Mouse (Mus musculus) cerebellum, postnatal 36 days (tissue): ENCODE measurements around the gene Shc4.

Experiments
- DNase-seq, 2 experiments: peaks; one replicate each; pipeline ENCODE4 v3.0.0; 2021 to 2022; ENCODE audit warnings: mixed read lengths in 2 of 2

Shc4 gene

DNA sequence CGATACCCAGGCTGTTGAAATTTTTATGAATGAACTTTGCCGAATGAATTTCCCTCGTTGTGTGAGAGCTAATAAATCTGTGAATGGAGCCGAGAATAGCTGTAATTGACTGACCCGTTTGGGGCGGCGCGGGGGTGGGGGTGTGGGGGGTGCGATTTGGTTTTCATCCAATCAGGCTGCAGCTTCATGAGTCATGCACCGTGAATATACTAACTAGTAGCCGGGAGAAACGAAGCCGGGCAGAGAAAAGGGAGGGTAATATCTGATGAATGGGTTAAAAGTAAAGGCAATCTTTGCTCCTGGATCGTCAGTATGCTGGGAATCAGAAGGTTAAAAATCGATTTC is at the start of gene Shc4:
TSS of gene Shc4 (minus strand) at position 63 of the 345 bp plus-strand sequence.
- peak; percentile 34 to 35 for DNase-seq

DNA sequence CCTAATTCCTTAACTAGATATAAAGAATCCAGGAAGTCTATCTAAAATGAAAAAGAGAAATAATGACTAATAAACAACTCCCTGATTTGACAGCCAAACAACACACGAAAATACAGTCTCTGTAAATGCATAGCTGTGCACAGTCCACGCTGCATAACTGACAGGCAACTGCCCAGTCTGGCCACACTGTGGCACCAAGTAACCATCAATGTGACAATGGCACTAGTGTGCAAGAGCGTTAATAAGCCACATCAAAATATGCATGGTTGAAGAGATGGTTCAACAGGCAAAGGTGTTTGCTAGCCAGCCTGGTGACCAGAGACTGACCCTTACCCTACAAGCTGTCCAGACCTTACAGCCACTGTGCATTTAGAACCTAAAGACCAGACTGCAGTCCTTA is 41.1 kb upstream of the Shc4 start:
- DNase-seq = no peak

DNA sequence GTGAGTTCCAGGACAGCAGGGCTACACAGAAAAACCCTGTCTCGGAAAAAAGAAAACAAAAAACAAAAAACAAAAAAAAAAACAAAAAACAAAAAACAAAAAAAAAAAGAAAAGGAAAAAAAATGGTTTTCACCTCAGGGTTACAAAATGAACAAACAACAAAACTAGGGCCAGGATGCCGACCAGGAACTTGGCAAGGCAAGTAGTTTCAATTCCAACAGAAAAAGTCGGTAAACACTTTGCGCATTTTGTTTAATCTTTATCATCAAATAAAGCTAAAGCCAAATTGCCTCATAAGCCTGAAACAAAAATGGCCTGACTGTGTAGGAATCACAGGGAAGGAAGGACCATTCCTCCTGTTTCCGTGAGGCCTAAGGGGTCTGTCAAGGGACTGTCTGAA is 40.6 kb upstream of the Shc4 start:
- DNase-seq = no peak

DNA sequence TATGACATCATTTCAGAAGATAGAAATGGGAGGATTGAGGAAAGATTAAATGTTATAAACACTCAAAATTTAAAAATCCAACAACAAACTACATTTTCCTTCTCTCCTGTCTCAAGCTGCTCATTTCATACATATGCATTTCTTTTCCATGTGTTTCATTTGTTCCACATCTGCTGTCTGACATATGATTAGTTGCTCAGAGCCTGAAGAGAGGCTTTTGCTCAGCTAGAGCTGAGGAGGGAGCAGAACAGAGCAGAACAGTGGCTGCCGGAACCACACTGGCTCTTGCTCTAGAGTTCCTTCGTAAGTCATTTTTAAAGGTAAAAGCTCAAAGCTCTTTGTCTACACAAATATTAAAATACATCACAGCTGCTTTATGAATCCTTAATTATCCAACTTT is 25.4 kb upstream of the Shc4 start:
- DNase-seq = no peak

DNA sequence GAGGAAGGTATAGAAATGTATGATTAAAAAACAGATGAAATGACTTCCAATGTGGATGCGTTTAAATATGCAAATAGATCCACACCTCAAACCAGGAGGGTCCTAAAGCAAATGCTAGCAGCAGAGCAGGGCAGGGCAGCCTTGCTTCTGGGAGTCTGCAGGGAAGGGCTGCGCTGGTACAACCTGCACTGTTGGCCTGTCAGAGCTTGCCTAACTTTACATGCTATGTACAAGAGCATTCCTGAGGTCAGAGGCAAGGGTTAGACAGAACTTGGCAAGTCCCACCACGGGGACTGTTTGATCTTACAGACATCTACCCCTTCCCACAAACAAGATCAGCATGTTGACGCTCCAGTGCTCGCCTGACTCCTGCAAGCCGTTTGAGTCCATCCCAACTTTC is 15.4 kb upstream of the Shc4 start:
- DNase-seq = no peak

DNA sequence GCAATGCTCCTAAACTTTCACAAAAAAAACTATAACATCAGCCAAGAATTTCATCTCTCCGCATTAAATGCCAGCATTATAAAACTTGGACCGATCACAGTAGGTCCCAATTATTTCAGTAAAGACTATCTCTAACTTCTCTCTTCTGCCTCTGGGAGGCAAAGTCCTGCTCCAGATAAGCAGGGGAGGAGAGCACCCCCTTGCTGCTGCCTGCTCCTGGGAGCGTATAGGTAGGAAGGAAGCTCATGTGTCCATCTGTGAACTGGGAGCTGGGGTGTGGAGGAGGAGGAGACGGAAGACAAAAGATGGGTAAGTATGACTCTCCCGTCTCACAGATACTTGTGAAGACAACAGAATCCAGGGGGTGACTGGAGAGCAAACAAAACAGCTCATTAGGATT is 14.8 kb upstream of the Shc4 start:
- no peak for DNase-seq

DNA sequence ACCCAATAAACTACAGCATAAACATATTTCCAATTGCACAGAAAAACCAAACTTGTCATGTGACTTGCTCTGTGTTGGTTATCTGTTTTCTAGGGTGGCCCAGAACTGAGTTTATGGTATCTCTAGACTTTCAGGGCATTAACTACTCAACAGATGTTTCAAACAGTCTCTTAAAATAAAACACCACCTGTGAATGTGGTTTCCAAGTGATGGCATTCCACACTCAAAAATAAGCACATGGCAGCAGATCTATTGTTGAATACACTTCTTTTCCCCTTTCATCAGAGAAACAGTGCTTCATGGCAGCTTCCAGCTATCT is 12.0 kb upstream of the Shc4 start:
- no peak for DNase-seq

DNA sequence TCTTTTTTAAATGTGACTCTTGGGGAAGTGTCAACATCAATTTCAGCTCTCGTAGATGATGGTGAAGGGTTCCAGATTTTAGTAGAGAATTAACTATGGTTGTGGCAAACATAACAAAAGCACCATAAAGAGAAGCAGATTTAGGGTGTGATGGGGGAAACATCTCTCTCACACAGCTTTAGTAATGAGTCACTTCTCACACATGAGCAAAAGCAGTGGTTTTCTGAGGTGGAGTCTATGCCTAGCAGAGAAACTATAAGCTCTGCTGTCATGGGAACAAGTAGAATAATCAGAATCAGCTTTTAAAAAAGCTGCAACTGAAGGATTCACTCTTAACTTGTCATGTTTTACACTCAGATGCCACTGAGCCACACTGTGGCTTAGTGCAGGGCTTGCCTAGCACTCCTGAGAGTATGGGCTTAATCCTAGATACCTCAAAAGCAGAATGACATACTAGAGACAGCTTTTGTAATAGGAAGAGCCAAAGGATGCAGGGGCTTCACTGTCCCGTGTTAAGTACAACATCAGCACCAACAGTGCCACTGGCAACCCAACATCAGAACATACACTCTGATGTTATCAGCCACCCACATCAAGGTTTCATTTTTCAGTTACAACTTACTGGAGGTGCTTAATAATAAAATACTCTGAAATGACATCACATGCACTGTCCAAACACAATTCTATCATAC is 11.5 kb upstream of the Shc4 start:
- no peak for DNase-seq

DNA sequence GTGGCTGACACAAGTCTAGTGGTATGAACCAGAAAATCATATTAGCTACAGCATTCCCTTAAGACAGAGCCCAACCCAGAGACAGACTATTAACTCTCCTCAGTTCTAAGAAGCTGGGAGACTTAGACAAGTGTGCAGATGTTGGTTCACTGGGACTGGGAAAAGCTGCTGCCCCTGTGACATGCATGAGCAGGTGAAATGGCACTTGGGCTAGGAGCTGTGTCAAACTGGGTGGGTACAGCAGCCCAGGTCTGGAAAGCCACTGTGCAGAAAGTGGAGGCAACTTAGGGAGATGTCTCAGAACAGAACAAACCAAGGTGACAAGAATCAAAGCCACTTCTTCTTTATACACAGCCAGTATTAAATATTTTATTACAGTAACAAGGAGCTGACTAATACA is 10.8 kb upstream of the Shc4 start:
- DNase-seq = no peak

DNA sequence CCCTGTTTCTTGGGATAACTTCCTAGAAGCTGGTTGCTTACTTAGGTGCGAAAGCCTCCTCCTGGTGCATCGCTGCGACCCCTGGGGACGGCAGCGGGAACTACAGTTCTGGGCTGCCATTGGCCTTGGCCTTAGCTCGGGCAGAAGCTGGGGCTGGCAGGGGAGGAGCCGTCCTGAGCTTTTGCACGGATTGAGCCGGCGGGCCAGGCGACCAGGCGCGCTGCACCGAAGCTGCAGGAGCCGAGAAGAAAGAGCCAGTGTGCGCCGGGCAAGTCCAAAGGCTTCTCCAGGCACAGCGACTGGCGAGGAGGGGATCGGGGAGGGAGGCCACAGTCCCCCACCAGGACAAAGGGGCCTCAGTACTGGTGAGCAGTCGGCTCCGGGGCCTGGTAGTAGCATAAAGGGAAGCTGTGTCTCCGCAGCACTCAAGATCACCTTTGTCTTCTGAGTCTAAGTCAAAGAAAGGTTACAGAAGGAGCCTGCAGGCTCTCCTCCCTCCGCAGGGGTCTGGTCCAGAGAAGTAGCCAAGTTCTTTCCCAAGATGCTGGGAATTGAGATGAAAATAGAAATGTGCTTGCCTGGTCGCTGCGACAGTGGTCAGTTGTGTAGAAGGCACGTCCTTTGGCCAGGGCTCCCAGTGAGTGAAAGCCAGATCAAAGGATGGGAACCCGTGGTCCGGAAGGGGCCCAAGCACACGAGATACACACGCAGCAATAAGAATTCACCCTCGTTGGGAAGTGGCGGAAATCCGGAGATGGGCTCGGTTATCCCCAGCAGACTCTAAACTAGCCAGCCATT is 8.0 kb upstream of the Shc4 start:
- DNase-seq = peak; percentile 97 to 98

DNA sequence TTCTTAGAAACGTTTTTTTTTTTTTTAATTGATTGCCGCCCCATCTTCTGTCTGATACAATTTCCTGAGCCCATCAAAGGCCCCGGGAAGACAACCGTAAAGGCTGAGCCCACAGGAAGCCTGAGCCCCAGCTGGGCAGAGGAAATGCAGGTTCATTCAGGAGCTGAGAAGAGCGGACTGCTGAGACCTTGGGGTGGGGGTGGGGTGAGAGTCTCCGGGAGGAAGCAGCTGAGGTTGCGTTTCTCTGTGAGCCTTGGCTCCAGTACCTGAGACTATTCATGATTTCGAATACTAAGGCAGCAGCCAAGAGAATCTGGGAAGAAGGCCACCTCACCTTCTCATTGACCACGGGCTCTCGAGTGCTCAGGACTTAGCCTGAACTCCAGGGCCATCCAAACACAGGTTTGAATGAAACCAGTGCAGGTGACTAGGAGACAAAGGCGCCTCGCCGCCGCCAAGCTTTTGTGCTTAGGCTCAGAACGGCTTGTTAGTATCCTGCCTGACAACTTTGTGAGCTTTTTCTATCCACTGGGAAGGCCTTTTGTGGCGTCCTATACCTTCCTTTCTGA is 682 bp upstream of the Shc4 start:
- peak in 1 of 2 experiments; percentile 27 for DNase-seq

DNA sequence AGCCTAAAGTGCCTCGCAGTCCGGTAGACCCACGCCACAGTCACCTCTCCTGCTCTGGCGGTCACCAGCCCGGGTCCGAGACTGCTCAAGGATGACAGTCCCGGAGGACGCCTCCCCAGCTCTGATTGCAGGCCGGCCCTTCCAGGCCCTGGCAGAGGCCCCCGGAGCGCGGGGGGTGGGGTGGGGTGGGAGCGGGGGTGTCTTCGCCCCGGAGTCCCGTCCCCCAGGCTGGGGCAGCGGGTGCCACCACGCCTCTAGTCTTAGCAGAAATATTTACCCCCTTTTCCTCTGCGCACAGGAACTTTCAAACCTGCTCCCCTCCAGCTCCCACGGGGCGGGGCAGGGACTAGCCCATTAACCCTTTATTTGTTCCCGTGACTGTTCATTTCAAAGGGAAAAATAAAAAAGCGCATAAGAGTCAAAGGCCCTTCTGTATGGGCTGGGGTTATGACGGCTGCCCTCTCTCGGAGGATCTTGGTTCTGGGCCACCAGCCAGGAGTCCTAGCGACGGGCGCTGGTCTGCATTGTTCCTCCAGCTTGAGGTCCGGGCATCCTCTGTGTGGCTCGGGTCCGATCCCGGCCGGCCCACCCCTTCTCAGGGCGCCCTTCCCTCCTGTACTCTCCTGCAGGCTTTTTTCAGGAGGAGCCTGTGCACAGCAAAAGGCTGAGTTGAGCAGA is 401 bp downstream of the Shc4 start:
- DNase-seq = peak; percentile 58 to 65

DNA sequence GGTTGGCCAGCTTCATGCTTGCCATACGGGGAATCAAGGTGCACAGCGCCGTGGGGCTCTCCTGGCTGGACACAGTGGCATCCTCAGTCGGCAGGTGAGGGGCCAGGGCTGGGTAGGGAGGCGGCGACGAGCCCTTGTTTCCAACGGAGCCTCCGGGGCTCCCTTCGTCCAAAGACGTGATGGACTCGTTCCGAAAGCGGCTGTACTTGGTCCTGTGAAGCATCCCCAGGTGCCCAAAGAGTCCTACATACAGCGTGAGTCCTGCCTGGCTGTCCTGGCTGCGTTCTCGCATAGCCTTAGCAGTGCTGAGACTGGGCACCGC is 901 bp downstream of the Shc4 start:
- DNase-seq = peak in 1 of 2 experiments; percentile 31

DNA sequence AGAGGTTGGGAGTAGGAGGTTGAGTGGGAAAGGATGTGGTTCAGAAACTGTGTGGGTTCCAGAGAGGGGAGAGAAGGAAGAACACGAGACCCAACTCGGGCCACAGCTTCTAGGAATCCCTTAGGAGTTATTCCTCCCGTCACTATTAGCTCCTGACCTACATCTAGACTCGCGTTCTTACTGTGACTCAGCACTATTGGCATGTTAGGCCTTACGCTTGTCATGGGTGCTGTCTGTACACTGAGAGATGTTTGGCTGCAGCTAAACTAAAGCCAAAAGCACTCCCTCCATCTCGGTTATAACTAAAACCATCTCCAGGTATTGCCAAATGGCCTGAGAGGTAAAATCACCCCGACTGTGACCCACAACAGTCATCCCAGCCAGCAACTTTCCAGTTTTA is 7.3 kb downstream of the Shc4 start:
- DNase-seq = no peak

DNA sequence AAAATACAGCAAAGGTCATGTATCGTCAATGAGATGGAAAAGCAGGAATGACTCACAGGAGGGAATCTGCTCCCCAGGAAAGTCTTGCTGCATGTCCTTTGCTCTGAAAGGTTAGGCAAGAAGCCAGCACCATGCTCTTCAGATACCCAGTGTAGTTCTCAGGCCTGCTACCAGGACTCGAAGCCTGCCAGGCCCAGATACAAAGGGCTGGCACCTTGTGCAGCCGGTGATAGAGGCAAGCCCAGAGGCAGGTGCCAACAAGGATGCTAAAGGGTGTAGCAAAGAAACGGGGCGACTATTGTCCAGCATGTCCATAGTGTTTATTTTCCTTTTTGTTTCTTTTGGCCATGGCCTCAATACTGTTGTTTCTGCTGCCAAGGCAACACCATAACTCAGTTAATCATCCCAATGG is 17.4 kb downstream of the Shc4 start:
- no peak for DNase-seq

DNA sequence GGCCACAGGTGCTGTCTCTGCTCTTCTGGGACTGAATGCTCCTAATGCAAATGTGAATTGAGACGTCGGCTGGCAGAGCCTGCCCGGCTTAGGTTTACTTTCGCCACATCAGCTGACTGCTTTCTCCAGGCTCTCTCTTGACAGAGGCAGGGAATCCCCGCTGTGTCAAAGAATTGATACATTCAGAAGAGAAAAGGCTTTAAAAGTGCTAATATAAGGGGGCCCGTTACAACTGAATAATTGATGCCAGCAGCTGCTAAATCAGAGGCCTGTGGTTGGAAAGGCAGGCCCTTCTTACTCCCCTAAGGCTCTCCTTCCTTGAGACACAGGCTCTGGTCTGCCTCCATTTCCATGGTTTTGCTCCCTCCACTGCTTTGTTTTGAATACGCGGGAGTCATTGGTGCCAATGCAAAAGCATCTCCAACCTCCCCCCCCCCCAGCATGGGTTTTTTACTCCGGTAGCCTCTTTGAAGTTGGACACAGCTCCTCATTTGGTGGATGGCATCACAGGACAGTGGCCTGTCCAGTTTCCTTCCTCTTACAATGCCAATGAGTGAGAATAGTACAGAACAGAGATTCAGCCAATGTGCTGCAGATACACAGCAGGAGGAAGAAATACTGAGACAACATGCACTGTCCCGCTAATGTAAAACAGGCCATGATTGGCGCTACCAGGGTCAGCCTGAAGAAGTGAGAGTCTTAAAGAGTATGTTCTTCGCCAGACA is 18.9 kb downstream of the Shc4 start:
- no peak for DNase-seq

DNA sequence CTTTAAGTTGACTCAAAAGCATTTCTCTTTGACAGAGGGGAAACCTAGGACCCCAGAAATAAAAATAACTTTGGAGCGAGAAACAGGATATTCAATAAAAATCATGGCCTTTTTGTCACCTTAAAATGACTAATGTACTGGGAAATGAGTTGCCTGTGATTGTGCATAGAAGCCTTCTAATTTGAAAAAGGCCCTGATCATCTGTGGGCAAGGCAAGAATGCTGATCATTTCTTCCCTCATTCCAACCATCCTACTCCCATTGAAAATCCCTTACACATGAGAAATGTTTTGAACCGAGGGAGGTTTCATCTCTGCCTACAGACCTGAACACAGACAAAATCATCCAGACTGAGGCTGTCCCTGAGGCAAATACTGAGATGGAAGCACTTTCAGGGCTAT is 21.1 kb downstream of the Shc4 start:
- no peak for DNase-seq

DNA sequence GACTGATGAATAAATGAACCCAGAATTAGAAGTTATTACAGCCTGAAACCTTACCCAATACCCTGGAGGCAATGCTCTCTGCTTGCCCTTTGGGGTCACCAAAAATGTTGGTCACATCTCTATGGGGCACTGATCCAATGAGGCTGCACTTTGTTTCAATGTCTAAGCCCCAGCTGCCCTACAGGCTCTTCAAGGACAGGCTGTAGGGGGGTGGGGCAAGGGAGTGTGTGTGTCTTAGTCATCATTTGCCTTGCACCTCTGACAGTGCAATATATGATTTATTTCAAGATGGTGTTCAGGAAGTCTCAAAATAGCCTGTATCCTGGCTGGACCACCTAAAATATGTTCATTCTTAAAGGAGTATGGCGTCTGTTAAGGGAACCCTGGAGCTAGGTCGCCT is 22.3 kb downstream of the Shc4 start:
- no peak for DNase-seq

DNA sequence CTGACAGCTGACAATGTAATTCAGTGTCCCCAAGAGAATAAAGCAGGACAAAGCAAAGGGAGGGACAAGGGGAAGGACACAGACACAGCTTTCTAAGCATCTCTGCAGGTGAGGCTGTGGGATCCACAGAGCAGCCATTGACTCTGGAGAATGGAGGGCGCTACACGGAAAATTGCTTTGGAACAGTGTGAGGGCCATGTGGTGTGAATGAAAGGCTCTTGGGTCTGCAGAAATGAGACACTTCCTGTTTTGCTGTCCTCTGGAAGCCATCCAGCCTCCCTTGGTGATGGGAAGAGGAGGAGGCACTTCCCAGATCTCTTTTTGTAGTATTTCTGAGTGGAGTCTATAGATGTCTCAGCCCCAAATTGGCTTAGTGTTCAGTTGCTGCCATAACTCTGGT is 27.7 kb downstream of the Shc4 start:
- DNase-seq = no peak

DNA sequence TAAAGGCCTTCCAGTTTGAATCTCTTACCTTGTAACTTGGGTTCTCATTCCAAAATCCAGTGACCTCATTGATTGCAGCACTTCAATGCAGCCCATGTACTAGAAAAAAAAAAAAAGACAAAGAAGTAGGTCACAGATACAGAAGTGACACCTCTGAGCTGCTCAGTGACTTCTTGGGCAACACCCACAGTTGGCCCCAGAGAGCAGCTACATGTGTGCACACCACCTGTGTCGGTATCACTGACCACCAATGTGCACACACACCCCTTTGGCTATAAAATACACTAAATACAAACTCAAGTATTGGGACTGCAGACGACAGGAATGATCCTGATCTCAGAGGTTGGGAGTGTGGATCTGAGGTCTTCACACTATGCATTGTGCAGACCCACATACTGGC is 29.1 kb downstream of the Shc4 start:
- DNase-seq = no peak

DNA sequence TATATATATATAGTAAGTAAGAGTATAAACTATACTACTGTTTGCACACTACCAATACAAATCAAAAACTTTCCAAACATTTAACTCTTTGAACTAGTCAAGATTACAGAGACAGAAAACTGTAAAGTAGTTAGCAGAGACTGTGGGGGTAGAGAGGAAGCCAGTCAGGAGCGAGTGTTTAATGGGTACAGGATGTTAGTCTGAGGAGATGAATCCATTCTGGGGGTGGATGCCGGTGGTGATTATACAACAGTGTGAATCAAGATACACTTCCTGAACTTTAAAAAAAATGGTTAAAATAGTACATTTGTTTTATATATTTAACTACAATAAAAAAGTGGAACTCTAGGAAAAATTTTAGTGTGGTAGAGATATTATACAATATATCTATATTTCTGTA is 31.9 kb downstream of the Shc4 start:
- DNase-seq = no peak

DNA sequence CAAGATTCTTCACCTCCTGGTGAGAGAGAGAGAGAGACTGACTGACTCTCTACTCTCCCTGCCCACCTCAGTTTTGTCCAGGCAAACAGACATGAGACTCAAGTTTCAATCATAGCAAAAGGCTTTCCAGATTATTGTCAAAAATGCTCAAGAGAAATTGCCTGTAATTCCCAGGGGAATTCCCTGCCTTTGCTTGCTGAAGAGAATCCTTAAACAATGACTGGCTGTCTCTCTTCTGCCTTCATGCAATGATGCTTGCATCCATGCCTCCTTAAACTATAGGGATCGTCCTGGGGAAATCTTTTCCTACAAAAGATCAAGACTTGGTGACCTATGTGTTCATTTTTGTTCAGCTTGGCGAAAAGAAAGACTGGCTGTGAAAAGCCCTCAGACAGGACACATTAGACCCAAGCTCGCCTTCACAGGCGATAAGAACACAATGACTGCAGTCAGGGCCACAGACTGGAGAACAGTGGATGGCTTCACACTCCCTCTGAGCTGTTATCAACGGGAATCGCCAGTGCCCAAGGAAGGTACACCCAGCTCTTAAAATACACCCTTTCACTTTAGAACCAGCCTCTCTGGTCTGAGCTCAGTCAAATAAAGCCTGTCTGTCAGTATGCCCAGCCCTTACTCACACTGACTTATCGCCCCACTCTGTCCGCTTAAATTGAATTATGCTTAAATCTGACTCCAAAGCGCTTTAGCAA is 38.4 kb downstream of the Shc4 start:
- no peak for DNase-seq
